In the genomic region with DNA sequence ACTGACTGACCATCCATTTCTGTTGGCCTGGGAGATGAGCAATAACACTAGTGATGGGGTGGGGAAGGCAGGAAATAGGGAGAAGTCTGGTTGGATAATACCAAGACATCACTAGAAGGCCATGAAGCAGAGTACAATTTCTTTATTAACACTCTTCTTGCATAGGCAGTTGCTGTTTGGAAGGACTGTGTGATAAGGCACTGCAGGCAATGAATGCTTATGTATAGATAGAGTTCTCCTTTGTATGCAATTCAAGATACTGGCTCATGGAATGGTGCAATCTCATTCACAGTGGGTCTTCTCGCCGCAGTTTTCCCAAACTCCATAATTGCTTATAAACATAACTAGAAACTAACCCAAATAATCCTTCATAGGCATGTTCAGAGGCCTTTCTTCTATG, we compare ENCODE assay signal across 25 mouse cellular contexts.
A peak's percentile ranks its signal among the peaks of the same experiment; 100 is the strongest.
DNase-seq lines count a peak whose midpoint lies in the region; ATAC-seq and TF ChIP-seq lines count a peak whose summit lies in the region.
"Had no signal": no experiment of that assay in that cellular context is flagged by ENCODE, and none has a peak within 500 bp of the region (broad histone marks: within the 10 kb centered on the region; RNA-seq: fewer than 3 reads in every experiment).

No protein-coding gene starts in this region.

- peaks cover 7% of the 10 kb centered on the region for H3K4me1 ChIP-seq in liver, embryonic 13.5 days (replicated peaks)
- H3K4me1 ChIP-seq in liver, postnatal 0 days (ENCODE audit: insufficient read depth) = peaks cover 3% of the 10 kb centered on the region; the same call in 1 of the 2 replicates
- H3K4me1 ChIP-seq in CH12.LX (ENCODE audit: control insufficient read depth in 1 of 2, insufficient read depth in 2 of 2) (peaks cover 10 to 55% of the 10 kb centered on the region in 2 experiments), MEL (ENCODE audit: control insufficient read depth in 1 of 2, insufficient read depth in 2 of 2, low read length in 2 of 2) (peaks cover 7 to 12% of the 10 kb centered on the region in 2 experiments; a peak in 3 of 4 replicates)
- no peaks in the 10 kb centered on the region for H3K4me1 ChIP-seq in kidney, embryonic 15.5 days
- H3K4me1 ChIP-seq in midbrain, embryonic 10.5 days = no peaks in the 10 kb centered on the region
- H3K4me1 ChIP-seq: embryonic facial prominence, embryonic 13.5 days; embryonic facial prominence, embryonic 15.5 days; forebrain, embryonic 10.5 days; forebrain, embryonic 12.5 days had no signal

- 54% methylated on average over 2 of the region's 2 CpGs for WGBS in liver, embryonic 13.5 days (ENCODE audit: insufficient replicate concordance)
- 80% methylated on average over 2 of the region's 2 CpGs for WGBS in liver, postnatal 0 days (ENCODE audit: insufficient replicate concordance)
- WGBS in kidney, embryonic 15.5 days = 90% methylated on average over 2 of the region's 2 CpGs
- WGBS in midbrain, embryonic 10.5 days = 95% methylated on average over 2 of the region's 2 CpGs

- dilution Hi-C loops in CH12.LX (cut with MboI; ENCODE audit: extremely low pct_ligation_motif_present, extremely low pct_unique_long_range_greater_than_20kb, low sequenced_read_pairs) = no loop called here

- H3K79me2 ChIP-seq in CH12.LX (replicated peaks; ENCODE audit: control insufficient read depth, extremely low read depth, insufficient read depth, poor library complexity, severe bottlenecking) (peaks cover 2% of the 10 kb centered on the region; the same call in 1 of the 2 replicates), MEL (ENCODE audit: control insufficient read depth, insufficient read depth, low read length, poor library complexity) (no peaks in the 10 kb centered on the region)

- H3K4me2 ChIP-seq in liver, embryonic 13.5 days = no peak overlapping the region
- no peak overlapping the region for H3K4me2 ChIP-seq in liver, postnatal 0 days (ENCODE audit: low read depth, low read length)
- H3K4me2 ChIP-seq in CH12.LX (ENCODE audit: insufficient read depth, low read depth, poor library complexity, severe bottlenecking) = no peak overlapping the region
- H3K4me2 ChIP-seq in kidney, embryonic 15.5 days = no peak overlapping the region
- H3K4me2 ChIP-seq: embryonic facial prominence, embryonic 13.5 days; embryonic facial prominence, embryonic 15.5 days; forebrain, embryonic 12.5 days had no signal

- no peak for TF ChIP-seq POLR2A in CH12.LX (IDR thresholded peaks at IDR 0.05; ENCODE audit: low read depth, low read length)
- no peak for TF ChIP-seq POLR2A in MEL (IDR thresholded peaks at IDR 0.05; ENCODE audit: control insufficient read depth in 1 of 2, insufficient read depth in 1 of 2, low read depth in 1 of 2, low read length in 2 of 2, poor library complexity in 1 of 2)

- H3K27ac ChIP-seq in liver, embryonic 13.5 days = no peak overlapping the region
- H3K27ac ChIP-seq in liver, postnatal 0 days (ENCODE audit: low read depth) = no peak overlapping the region
- H3K27ac ChIP-seq in CH12.LX (ENCODE audit: insufficient read depth, low read depth) (no peak overlapping the region), MEL (ENCODE audit: control insufficient read depth, low read depth, low read length) (no peak overlapping the region)
- H3K27ac ChIP-seq in kidney, embryonic 15.5 days = no peak overlapping the region
- H3K27ac ChIP-seq in midbrain, embryonic 10.5 days (replicated peaks) = no peak overlapping the region
- H3K27ac ChIP-seq: embryonic facial prominence, embryonic 13.5 days; embryonic facial prominence, embryonic 15.5 days; forebrain, embryonic 10.5 days; forebrain, embryonic 12.5 days had no signal

- no peak overlapping the region for H3K4me3 ChIP-seq in liver, embryonic 13.5 days (replicated peaks)
- no peak overlapping the region for H3K4me3 ChIP-seq in liver, postnatal 0 days (ENCODE audit: low read depth, low read length)
- H3K4me3 ChIP-seq in CH12.LX (replicated peaks in 1 of 3; ENCODE audit: low read depth in 2 of 3, low read length in 2 of 3, poor library complexity in 1 of 3) = no peak overlapping the region
- H3K4me3 ChIP-seq in MEL (ENCODE audit: control insufficient read depth in 1 of 2, insufficient read depth in 1 of 2, low read depth in 2 of 2, low read length in 2 of 2) = no peak overlapping the region
- no peak overlapping the region for H3K4me3 ChIP-seq in kidney, embryonic 15.5 days (replicated peaks)
- no peak overlapping the region for H3K4me3 ChIP-seq in midbrain, embryonic 10.5 days
- H3K4me3 ChIP-seq: embryonic facial prominence, embryonic 13.5 days; embryonic facial prominence, embryonic 15.5 days; erythroblast, embryonic 14.5 days; forebrain, embryonic 10.5 days; forebrain, embryonic 12.5 days had no signal

- H3K36me3 ChIP-seq in liver, embryonic 13.5 days = no peaks in the 10 kb centered on the region
- H3K36me3 ChIP-seq in liver, postnatal 0 days (replicated peaks; ENCODE audit: insufficient read depth, low read length) = no peaks in the 10 kb centered on the region
- H3K36me3 ChIP-seq in CH12.LX (replicated peaks in 1 of 2; ENCODE audit: control insufficient read depth in 1 of 2, insufficient read depth in 1 of 2, low read length in 1 of 2) (no peaks in the 10 kb centered on the region), MEL (ENCODE audit: control insufficient read depth in 1 of 2, insufficient read depth in 2 of 2, low read length in 2 of 2) (peaks cover 0 to 23% of the 10 kb centered on the region in 2 experiments; a peak in 2 of 4 replicates)
- H3K36me3 ChIP-seq in kidney, embryonic 15.5 days = no peaks in the 10 kb centered on the region
- H3K36me3 ChIP-seq in midbrain, embryonic 10.5 days = no peaks in the 10 kb centered on the region
- H3K36me3 ChIP-seq: embryonic facial prominence, embryonic 13.5 days; embryonic facial prominence, embryonic 15.5 days; forebrain, embryonic 10.5 days; forebrain, embryonic 12.5 days; G1E had no signal

- no peak for TF ChIP-seq CTCF in liver, postnatal 0 days (IDR thresholded peaks at IDR 0.05; ENCODE audit: low read depth)
- no peak for TF ChIP-seq CTCF in CH12.LX (conservative IDR thresholded peaks at IDR 0.05 in 1 of 2, IDR thresholded peaks at IDR 0.05 in 1 of 2; ENCODE audit: low read depth in 2 of 2, low read length in 2 of 2)
- TF ChIP-seq CTCF in MEL (IDR thresholded peaks at IDR 0.05 in 2 of 3, conservative IDR thresholded peaks at IDR 0.05 in 1 of 3; ENCODE audit: control insufficient read depth in 1 of 3, insufficient read depth in 1 of 3, low read depth in 2 of 3, low read length in 3 of 3, poor library complexity in 1 of 3, severe bottlenecking in 1 of 3) = no peak

- 0 out of 2 replicates have a peak, but pooled peaks have one; percentile 29 for ATAC-seq in liver, embryonic 13.5 days (ENCODE audit: low read depth)
- no peak for ATAC-seq in liver, postnatal 0 days
- ATAC-seq in megakaryocyte-erythroid progenitor cell, adult 5-6 weeks (replicated peaks; ENCODE audit: low FRiP score, low TSS enrichment, poor library complexity, severe bottlenecking) = peak; percentile 61; the same call in 1 of the 2 replicates
- no peak for ATAC-seq in kidney, embryonic 15.5 days (replicated peaks; ENCODE audit: low FRiP score)
- ATAC-seq: forebrain, embryonic 14.5 days; forebrain, embryonic 16.5 days had no signal

- TF ChIP-seq RAD21 in CH12.LX (IDR thresholded peaks at IDR 0.05; ENCODE audit: low read depth, low read length) (no peak), MEL (IDR thresholded peaks at IDR 0.05; ENCODE audit: low read depth, low read length) (no peak)

- H3K9ac ChIP-seq in liver, embryonic 13.5 days = no peak overlapping the region
- no peak overlapping the region for H3K9ac ChIP-seq in liver, postnatal 0 days (replicated peaks)
- H3K9ac ChIP-seq in CH12.LX (ENCODE audit: insufficient read depth, low read depth) = no peak overlapping the region
- no peak overlapping the region for H3K9ac ChIP-seq in MEL (ENCODE audit: control insufficient read depth, low read depth, low read length, poor library complexity, severe bottlenecking)
- no peak overlapping the region for H3K9ac ChIP-seq in kidney, embryonic 15.5 days
- H3K9ac ChIP-seq: embryonic facial prominence, embryonic 13.5 days; embryonic facial prominence, embryonic 15.5 days; forebrain, embryonic 12.5 days had no signal

- in situ Hi-C loops in CH12.LX (cut with MboI; ENCODE audit: low pct_ligation_motif_present, low pct_unique_long_range_greater_than_20kb, low sequenced_read_pairs) = loop anchor here (25.0 kb wide), 1 partner anchor 1263 kb away; no protein-coding TSS in a partner anchor

- H3K9me3 ChIP-seq in liver, embryonic 13.5 days (replicated peaks) = no peaks in the 10 kb centered on the region
- no peaks in the 10 kb centered on the region for H3K9me3 ChIP-seq in liver, postnatal 0 days (ENCODE audit: low read length)
- peaks cover 4% of the 10 kb centered on the region for H3K9me3 ChIP-seq in CH12.LX (replicated peaks; ENCODE audit: low read length)
- no peaks in the 10 kb centered on the region for H3K9me3 ChIP-seq in MEL (replicated peaks; ENCODE audit: insufficient read depth, low read length)
- H3K9me3 ChIP-seq in kidney, embryonic 15.5 days (replicated peaks) = no peaks in the 10 kb centered on the region
- H3K9me3 ChIP-seq in midbrain, embryonic 10.5 days (replicated peaks) = no peaks in the 10 kb centered on the region
- H3K9me3 ChIP-seq: embryonic facial prominence, embryonic 13.5 days; embryonic facial prominence, embryonic 15.5 days; forebrain, embryonic 10.5 days; forebrain, embryonic 12.5 days; G1E had no signal

- H3K27me3 ChIP-seq in liver, embryonic 13.5 days = no peaks in the 10 kb centered on the region
- no peaks in the 10 kb centered on the region for H3K27me3 ChIP-seq in liver, postnatal 0 days (ENCODE audit: insufficient read depth, low read length)
- H3K27me3 ChIP-seq in CH12.LX (replicated peaks) (no peaks in the 10 kb centered on the region), MEL (ENCODE audit: control insufficient read depth in 1 of 2, insufficient read depth in 2 of 2, low read length in 2 of 2) (no peaks in the 10 kb centered on the region)
- H3K27me3 ChIP-seq in kidney, embryonic 15.5 days = no peaks in the 10 kb centered on the region
- no peaks in the 10 kb centered on the region for H3K27me3 ChIP-seq in midbrain, embryonic 10.5 days (ENCODE audit: low read depth, poor library complexity, severe bottlenecking)
- H3K27me3 ChIP-seq: embryonic facial prominence, embryonic 13.5 days; embryonic facial prominence, embryonic 15.5 days; forebrain, embryonic 12.5 days had no signal

- no peak for DNase-seq in liver, embryonic 13.5 days
- no peak for DNase-seq in liver, postnatal 0 days
- DNase-seq in CH12.LX (ENCODE audit: extremely low read depth) = no peak
- peak; percentile 35 for DNase-seq in MEL (ENCODE audit: low read depth, low spot score)
- no peak for DNase-seq in midbrain, embryonic 10.5 days (ENCODE audit: low spot score)
- DNase-seq: adrenal gland, adult 2 months; adrenal gland, postnatal 10 days; adrenal gland, postnatal 25 days; cerebellum, adult 11 months; cerebellum, adult 18-20 months; cerebellum, adult 8-10 months; cerebellum, adult 9-11 months; cerebellum, postnatal 14 days; cerebellum, postnatal 36 days; embryo, embryonic 11 days had no signal

- no peak for TF ChIP-seq EP300 in liver, postnatal 0 days (IDR thresholded peaks at IDR 0.05; ENCODE audit: low read depth)
- TF ChIP-seq EP300 in CH12.LX (IDR thresholded peaks at IDR 0.05; ENCODE audit: low read length) (0 out of 2 replicates have a peak, but pooled peaks have one; percentile 18), MEL (IDR thresholded peaks at IDR 0.05; ENCODE audit: low read depth in 1 of 2, low read length in 2 of 2) (peak; percentile 67 to 71)

Comparison
In these comparisons a context has a peak if more than half of its experiments do, and no peak if none do; other contexts are left out.
1. ATAC-seq: peak in liver, embryonic 13.5 days (single experiment) and megakaryocyte-erythroid progenitor cell, adult 5-6 weeks (single experiment); none in liver, postnatal 0 days (single experiment) and kidney, embryonic 15.5 days (single experiment).